Mouse (Mus musculus) cortical plate, adult 2 months (tissue): ENCODE measurements around the gene Vipr2.

ENCODE experiments used
- CTCF ChIP-seq: fragments of 200-500 bp; IDR thresholded peaks from 2 replicates; pipeline ENCODE4 v1.5.1; 2011; ENCODE audit warnings: mild to moderate bottlenecking, control low read depth, low read length; ENCODE audit not compliant: insufficient read depth; ENCODE audit errors: extremely low read depth
- POLR2A ChIP-seq: fragments of 200-500 bp; IDR thresholded peaks from 2 replicates; pipeline ENCODE4 v1.6.1; 2011; ENCODE audit warnings: mild to moderate bottlenecking, low read length, control low read depth; ENCODE audit not compliant: insufficient read depth; ENCODE audit errors: extremely low read depth

GRCm38 (mm10) chr12:116035346-116035745, 42.2 kb upstream of the Vipr2 start:
- TF ChIP-seq POLR2A (no peak), CTCF (no peak)
